Mouse (Mus musculus) MEL (cell line): ENCODE measurements around the gene Arhgap30. TPM values are rescaled to one million over a fixed set of nuclear protein-coding genes. Genes with fewer than 3 reads are reported as not detected.
A peak's percentile ranks its signal among the peaks of the same experiment; 100 is the strongest.

Source experiments
- DNase-seq: peaks from one replicate; pipeline ENCODE4 v3.0.0; 2011; ENCODE audit warnings: low read depth, low spot score
- H3K27ac ChIP-seq: 2 replicates; pipeline ENCODE4 v1.5.1; 2012; ENCODE audit warnings: low read depth, mild to moderate bottlenecking, control low read depth, low read length, moderate library complexity; ENCODE audit not compliant: control insufficient read depth
- H3K27me3 ChIP-seq, 2 experiments: fragments of 150-350 bp in 1 of 2; sonication (generic) in 1 of 2; 2 replicates each; pipeline ENCODE4 v1.6.1; 2012; ENCODE audit warnings: low read length in 2 of 2, mild to moderate bottlenecking in 2 of 2, improper control_type of control experiment in 1 of 2, moderate library complexity in 1 of 2; ENCODE audit not compliant: insufficient read depth in 2 of 2, control insufficient read depth in 1 of 2
- H3K36me3 ChIP-seq, 2 experiments: 2 replicates each; pipeline ENCODE4 v1.6.1; 2012 to 2014; ENCODE audit warnings: low read length in 2 of 2, improper control_type of control experiment in 1 of 2, inconsistent platforms in 1 of 2, mild to moderate bottlenecking in 1 of 2; ENCODE audit not compliant: insufficient read depth in 2 of 2, control insufficient read depth in 1 of 2
- H3K4me1 ChIP-seq, 2 experiments: fragments of 150-350 bp in 1 of 2; sonication (generic) in 1 of 2; 2 replicates each; pipeline ENCODE4 v1.6.1; 2012; ENCODE audit warnings: low read length in 2 of 2, improper control_type of control experiment in 1 of 2, mild to moderate bottlenecking in 1 of 2; ENCODE audit not compliant: insufficient read depth in 2 of 2, control insufficient read depth in 1 of 2
- H3K4me3 ChIP-seq, 2 experiments: fragments of 150-350 bp in 1 of 2; sonication (generic) in 1 of 2; 2 replicates each; pipeline ENCODE4 v1.5.1; 2012; ENCODE audit warnings: low read depth in 2 of 2, low read length in 2 of 2, mild to moderate bottlenecking in 2 of 2, moderate library complexity in 2 of 2, control low read depth in 1 of 2, improper control_type of control experiment in 1 of 2; ENCODE audit not compliant: control insufficient read depth in 1 of 2, insufficient read depth in 1 of 2
- H3K79me2 ChIP-seq: 2 replicates; pipeline ENCODE4 v1.6.1; 2012; ENCODE audit warnings: mild to moderate bottlenecking, low read length, moderate library complexity; ENCODE audit not compliant: control insufficient read depth, poor library complexity, insufficient read depth
- H3K9ac ChIP-seq: 2 replicates; pipeline ENCODE4 v1.6.1; 2012; ENCODE audit warnings: low read depth, mild to moderate bottlenecking, control low read depth, low read length, moderate library complexity; ENCODE audit not compliant: control insufficient read depth, poor library complexity, severe bottlenecking
- H3K9me3 ChIP-seq: fragments of 150-350 bp; sonication (generic); replicated peaks from 2 replicates; pipeline ENCODE4 v1.6.1; 2012; ENCODE audit warnings: mild to moderate bottlenecking, low read length, improper control_type of control experiment, moderate library complexity; ENCODE audit not compliant: insufficient read depth
- BHLHE40 ChIP-seq: IDR thresholded peaks from 2 replicates; pipeline ENCODE4 v1.6.1; 2012; ENCODE audit warnings: low read depth, mild to moderate bottlenecking, inconsistent platforms, low read length, improper control_type of control experiment, borderline replicate concordance
- CHD1 ChIP-seq: IDR thresholded peaks from 2 replicates; pipeline ENCODE4 v1.6.1; 2012; ENCODE audit warnings: low read depth, mild to moderate bottlenecking, inconsistent platforms, low read length, improper control_type of control experiment
- CHD2 ChIP-seq: IDR thresholded peaks from 2 replicates; pipeline ENCODE4 v1.6.1; 2011; ENCODE audit warnings: low read length, improper control_type of control experiment
- ELF1 ChIP-seq: IDR thresholded peaks from 2 replicates; pipeline ENCODE4 v1.6.1; 2014; ENCODE audit warnings: low read depth, mild to moderate bottlenecking, inconsistent platforms, low read length, improper control_type of control experiment, moderate library complexity
- EP300 ChIP-seq, 2 experiments: IDR thresholded peaks; 2 replicates each; pipeline ENCODE4 v1.6.1; 2011; ENCODE audit warnings: improper control_type of control experiment in 2 of 2, low read length in 2 of 2, low read depth in 1 of 2, mild to moderate bottlenecking in 1 of 2
- ETS1 ChIP-seq: IDR thresholded peaks from 2 replicates; pipeline ENCODE4 v1.6.1; 2012; ENCODE audit warnings: low read depth, mild to moderate bottlenecking, inconsistent platforms, low read length, improper control_type of control experiment, moderate library complexity
- HCFC1 ChIP-seq: IDR thresholded peaks from 2 replicates; pipeline ENCODE4 v1.6.1; 2012; ENCODE audit warnings: low read depth, mild to moderate bottlenecking, inconsistent platforms, low read length, improper control_type of control experiment, moderate library complexity
- MAX ChIP-seq: IDR thresholded peaks from 2 replicates; pipeline ENCODE4 v1.6.1; 2011; ENCODE audit warnings: low read length, improper control_type of control experiment
- MAZ ChIP-seq: IDR thresholded peaks from 2 replicates; pipeline ENCODE4 v1.6.1; 2012; ENCODE audit warnings: low read depth, mild to moderate bottlenecking, inconsistent platforms, low read length, improper control_type of control experiment
- MEF2A ChIP-seq: IDR thresholded peaks from 2 replicates; pipeline ENCODE4 v1.6.1; 2014; ENCODE audit warnings: low read depth, mild to moderate bottlenecking, inconsistent platforms, low read length, improper control_type of control experiment; ENCODE audit not compliant: poor library complexity, insufficient replicate concordance, severe bottlenecking; ENCODE audit errors: extremely low read depth
- MXI1 ChIP-seq: IDR thresholded peaks from 2 replicates; pipeline ENCODE4 v1.6.1; 2011; ENCODE audit warnings: mild to moderate bottlenecking, low read depth, low read length, improper control_type of control experiment
- MYC ChIP-seq: IDR thresholded peaks from 2 replicates; pipeline ENCODE4 v1.6.1; 2011; ENCODE audit warnings: low read depth, mild to moderate bottlenecking, low read length, improper control_type of control experiment, moderate library complexity
- NELFE ChIP-seq: IDR thresholded peaks from 2 replicates; pipeline ENCODE4 v1.6.1; 2011; ENCODE audit warnings: low read depth, low read length, improper control_type of control experiment
- NRF1 ChIP-seq: IDR thresholded peaks from 2 replicates; pipeline ENCODE4 v1.6.1; 2014; ENCODE audit warnings: low read depth, mild to moderate bottlenecking, inconsistent platforms, low read length, improper control_type of control experiment, moderate library complexity; ENCODE audit not compliant: poor library complexity, insufficient read depth, severe bottlenecking
- POLR2A ChIP-seq, 2 experiments: IDR thresholded peaks; 2 replicates each; pipeline ENCODE4 v1.6.1; 2011 to 2012; ENCODE audit warnings: low read length in 2 of 2, mild to moderate bottlenecking in 2 of 2, control low read depth in 1 of 2, improper control_type of control experiment in 1 of 2, low read depth in 1 of 2, moderate library complexity in 1 of 2; ENCODE audit not compliant: control insufficient read depth in 1 of 2, insufficient read depth in 1 of 2, poor library complexity in 1 of 2
- POLR2AphosphoS2 ChIP-seq: IDR thresholded peaks from 2 replicates; pipeline ENCODE4 v1.6.1; 2011; ENCODE audit warnings: low read length, improper control_type of control experiment
- RCOR1 ChIP-seq: IDR thresholded peaks from 2 replicates; pipeline ENCODE4 v1.6.1; 2012; ENCODE audit warnings: low read depth, mild to moderate bottlenecking, inconsistent platforms, low read length, improper control_type of control experiment
- SIN3A ChIP-seq: IDR thresholded peaks from 2 replicates; pipeline ENCODE4 v1.6.1; 2012; ENCODE audit warnings: low read length, improper control_type of control experiment, inconsistent platforms
- SMC3 ChIP-seq: IDR thresholded peaks from 2 replicates; pipeline ENCODE4 v1.6.1; 2011; ENCODE audit warnings: low read depth, low read length, improper control_type of control experiment
- TAL1 ChIP-seq: IDR thresholded peaks from 2 replicates; pipeline ENCODE4 v1.6.1; 2012; ENCODE audit warnings: mild to moderate bottlenecking, inconsistent platforms, low read length, moderate library complexity, mixed read lengths
- TBP ChIP-seq: IDR thresholded peaks from 2 replicates; pipeline ENCODE4 v1.8.0; 2011; ENCODE audit warnings: low read depth, low read length, improper control_type of control experiment
- TCF12 ChIP-seq: IDR thresholded peaks from 2 replicates; pipeline ENCODE4 v1.6.1; 2014; ENCODE audit warnings: low read depth, mild to moderate bottlenecking, inconsistent platforms, low read length, improper control_type of control experiment, moderate library complexity
- UBTF ChIP-seq: IDR thresholded peaks from 2 replicates; pipeline ENCODE4 v1.6.1; 2012; ENCODE audit warnings: low read depth, mild to moderate bottlenecking, inconsistent platforms, low read length, improper control_type of control experiment, moderate library complexity, borderline replicate concordance; ENCODE audit not compliant: insufficient read depth
- USF2 ChIP-seq, 2 experiments: IDR thresholded peaks; 2 replicates each; pipeline ENCODE4 v1.6.1; 2011 to 2012; ENCODE audit warnings: improper control_type of control experiment in 2 of 2, low read length in 2 of 2, borderline replicate concordance in 1 of 2, inconsistent platforms in 1 of 2, low read depth in 1 of 2, mild to moderate bottlenecking in 1 of 2; ENCODE audit not compliant: insufficient read depth in 1 of 2
- ZC3H11A ChIP-seq: IDR thresholded peaks from 2 replicates; pipeline ENCODE4 v1.6.1; 2012; ENCODE audit warnings: low read depth, mild to moderate bottlenecking, inconsistent platforms, low read length, improper control_type of control experiment
- ZMIZ1 ChIP-seq: IDR thresholded peaks from 2 replicates; pipeline ENCODE4 v1.6.1; 2012; ENCODE audit warnings: low read depth, mild to moderate bottlenecking, inconsistent platforms, low read length, improper control_type of control experiment, moderate library complexity
- polyA plus RNA-seq, 2 experiments: library from polyadenylated mRNA; stranded (reverse) in 1 of 2; unstranded in 1 of 2; fragments of >175 nt in 1 of 2; fragments of >200 nt in 1 of 2; gene quantifications; 2 replicates each; pipeline versions ENCODE4 v1.2.1 to v1.2.4; 2012; ENCODE audit warnings: low replicate concordance in 2 of 2, low read depth in 1 of 2; ENCODE audit not compliant: insufficient read length in 2 of 2, insufficient read depth in 1 of 2, missing spikeins in 1 of 2
- total RNA-seq: library from RNA; depleted of rRNA; stranded (reverse); fragments of 300-350 nt; gene quantifications from 2 replicates; pipeline ENCODE4 v1.2.3, GENCODE M21; 2012

The Arhgap30 gene
- total and polyA plus RNA-seq, 3 experiments = 31.0 to 41.2 TPM; not detected in 1

DNA sequence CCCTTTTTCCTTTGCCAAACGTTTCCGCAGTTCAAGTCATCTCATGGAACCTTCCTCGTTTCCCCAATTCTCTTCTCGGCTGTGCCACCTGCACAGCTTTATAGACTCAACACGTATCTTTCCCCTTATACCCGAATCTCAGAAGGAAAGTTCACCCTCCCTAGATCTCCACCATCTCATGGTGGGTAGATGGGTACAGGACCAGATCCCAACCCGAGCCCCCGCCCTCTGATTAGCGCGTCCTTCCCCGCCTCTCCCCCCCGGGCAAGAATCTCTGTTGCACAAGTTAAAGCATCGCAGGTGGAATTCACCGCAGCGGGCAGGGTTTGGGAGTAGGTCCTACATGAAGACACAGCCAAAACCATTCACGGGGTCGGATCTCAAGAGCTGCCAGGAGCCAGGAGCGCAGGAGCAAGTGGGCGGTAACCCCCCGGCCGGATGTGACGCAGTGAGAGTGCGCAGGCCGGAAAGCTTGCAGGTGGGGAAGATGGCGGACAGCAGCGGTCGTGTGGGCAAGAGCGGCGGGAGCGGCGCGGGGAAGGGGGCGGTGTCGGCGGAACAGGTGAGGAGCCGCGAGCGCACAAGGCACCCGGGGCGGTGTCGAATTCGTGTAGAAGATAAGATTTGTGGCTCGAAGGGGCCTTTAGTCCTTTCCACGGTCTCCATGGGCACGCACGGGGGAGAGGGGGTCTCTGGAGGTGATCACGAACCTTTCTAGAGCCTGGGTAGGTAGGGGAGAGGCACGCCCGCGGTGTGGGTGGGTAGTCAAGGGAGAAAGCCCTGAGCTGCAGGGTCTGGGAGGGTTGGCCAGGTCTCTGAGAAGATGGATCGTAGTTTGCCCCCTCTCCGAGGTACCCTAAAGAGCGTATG lies 43.3 kb upstream of the Arhgap30 start, which contains the start of the genes Nit1 and Pfdn2:
TSS of gene Nit1 (minus strand) at position 422 of the 870 bp plus-strand sequence.
TSS of gene Pfdn2 (plus strand) at position 446 of the 870 bp plus-strand sequence.
- DNase-seq = peak; percentile 94
- H3K27ac ChIP-seq = peak within 1 kb of the TSS; percentile 77
- peaks cover 6 to 20% of the 10 kb centered on the region in 2 experiments for H3K36me3 ChIP-seq
- TF ChIP-seq NRF1 = peak; percentile 71
- 0 out of 2 replicates have a peak, but pooled peaks have one; percentile 40 for TF ChIP-seq MAZ
- no peak for TF ChIP-seq ZC3H11A
- no peak for TF ChIP-seq MEF2A
- TF ChIP-seq RCOR1 = no peak; the same call in 1 of the 2 replicates
- TF ChIP-seq CHD2 = no peak
- peak; percentile 58; the same call in 1 of the 2 replicates for TF ChIP-seq ELF1
- TF ChIP-seq TCF12 = peak; percentile 79
- peak; percentile 33; the same call in 1 of the 2 replicates for TF ChIP-seq MAX
- TF ChIP-seq EP300 (IDR thresholded peaks at IDR 0.05; ENCODE audit: low read depth in 1 of 2, low read length in 2 of 2) = peak in 1 of 2 experiments; percentile 32; a peak in 2 of 4 replicates
- TF ChIP-seq ZMIZ1 = peak; percentile 77
- peak; percentile 90 for TF ChIP-seq HCFC1
- peak; percentile 83 for TF ChIP-seq NELFE
- TF ChIP-seq POLR2A (IDR thresholded peaks at IDR 0.05; ENCODE audit: control insufficient read depth in 1 of 2, insufficient read depth in 1 of 2, low read depth in 1 of 2, low read length in 2 of 2, poor library complexity in 1 of 2) = peak; percentile 64 to 91
- TF ChIP-seq CHD1 = no peak
- no peak for TF ChIP-seq ETS1
- TF ChIP-seq SMC3 = peak; percentile 5; the same call in 1 of the 2 replicates
- TF ChIP-seq UBTF = 0 out of 2 replicates have a peak, but pooled peaks have one; percentile 59
- TF ChIP-seq TAL1 = no peak
- peak; percentile 80 for TF ChIP-seq MXI1
- TF ChIP-seq BHLHE40 = no peak
- TF ChIP-seq USF2 (IDR thresholded peaks at IDR 0.05; ENCODE audit: borderline replicate concordance in 1 of 2, insufficient read depth in 1 of 2, low read depth in 1 of 2, low read length in 2 of 2) = no peak
- peak; percentile 94 for TF ChIP-seq SIN3A
- no peak for TF ChIP-seq MYC
- TF ChIP-seq POLR2AphosphoS2 = peak; percentile 87
- TF ChIP-seq TBP = peak; percentile 74; the same call in 1 of the 2 replicates
- no peaks in the 10 kb centered on the region for H3K9me3 ChIP-seq
- H3K4me3 ChIP-seq = peak within 1 kb of the TSS; percentile 89 to 99
- H3K27me3 ChIP-seq = no peaks in the 10 kb centered on the region
- peaks cover 49% of the 10 kb centered on the region for H3K79me2 ChIP-seq
- peaks cover 6 to 15% of the 10 kb centered on the region in 2 experiments; a peak in 3 of 4 replicates for H3K4me1 ChIP-seq
- H3K9ac ChIP-seq = peak within 1 kb of the TSS; percentile 96
